Mouse (Mus musculus) intestine, postnatal 0 days (tissue): Measurements from ENCODE around the gene Gmds. TPM values are rescaled to one million over a fixed set of nuclear protein-coding genes. Genes with fewer than 3 reads are reported as not detected.
A peak's percentile ranks its signal among the peaks of the same experiment; 100 is the strongest.

Experiments
- ATAC-seq: fragments of 200-750 bp; cut with Nextera tagmentation; 2 replicates; pipeline ENCODE4 v1.8.0; 2017; ENCODE audit warnings: mild to moderate bottlenecking, moderate TSS enrichment, moderate library complexity
- H3K27ac ChIP-seq: fragments of 300-500 bp; sonication (generic); 2 replicates; pipeline ENCODE4 v1.5.1; 2014; ENCODE audit warnings: mild to moderate bottlenecking, low read depth, low read length, moderate library complexity
- H3K27me3 ChIP-seq: fragments of 300-500 bp; sonication (generic); replicated peaks from 2 replicates; pipeline ENCODE4 v1.6.1; 2014; ENCODE audit warnings: low read length, mixed read lengths; ENCODE audit not compliant: control insufficient read depth, insufficient read depth
- H3K36me3 ChIP-seq: fragments of 300-500 bp; sonication (generic); 2 replicates; pipeline ENCODE4 v1.6.1; 2014; ENCODE audit warnings: mild to moderate bottlenecking, moderate library complexity; ENCODE audit not compliant: control insufficient read depth, insufficient read depth
- H3K4me1 ChIP-seq: fragments of 300-500 bp; sonication (generic); replicated peaks from 2 replicates; pipeline ENCODE4 v1.6.1; 2014; ENCODE audit warnings: antibody characterized with exemption, low read length, mixed read lengths; ENCODE audit not compliant: control insufficient read depth, insufficient read depth
- H3K4me2 ChIP-seq: fragments of 300-500 bp; sonication (generic); replicated peaks from 2 replicates; pipeline ENCODE4 v1.6.1; 2014; ENCODE audit warnings: low read depth, mild to moderate bottlenecking, moderate library complexity
- H3K4me3 ChIP-seq: fragments of 300-500 bp; sonication (generic); 2 replicates; pipeline ENCODE4 v1.5.1; 2014; ENCODE audit warnings: low read depth, low read length
- H3K9ac ChIP-seq: fragments of 300-500 bp; sonication (generic); 2 replicates; pipeline ENCODE4 v1.6.1; 2014; ENCODE audit warnings: mild to moderate bottlenecking, low read depth, low read length
- H3K9me3 ChIP-seq: fragments of 300-500 bp; sonication (generic); 2 replicates; pipeline ENCODE4 v1.6.1; 2016; ENCODE audit warnings: mixed run types; ENCODE audit not compliant: control insufficient read depth
- CTCF ChIP-seq: sonication (generic); IDR thresholded peaks from 2 replicates; pipeline ENCODE4 v1.5.1; 2016; ENCODE audit warnings: low read depth, mild to moderate bottlenecking, control low read depth, antibody characterized with exemption, moderate library complexity
- whole genome bisulfite sequencing: fragments of 180-500 bp; shearing (Covaris S2); extraction: QIAGEN DNeasy Blood & Tissue Kit; methylation state at CpG from one replicate; pipeline ENCODE4 v1.1.7; 2014; 5-methylcytosine and 5-hydroxymethylcytosine counted together
- polyA plus RNA-seq: library from polyadenylated mRNA; unstranded; fragments of >200 nt; fragmentation: Nextera tagmentation; extraction: Ambion mirVana; gene quantifications from 2 replicates; pipeline ENCODE4 v1.2.1, GENCODE M21; 2015

Gene Gmds
- polyA plus RNA-seq, 1 experiment from 2014 or later: 126 TPM

- H3K9ac ChIP-seq: no peak overlapping the region
- 71% methylated on average over 3 of the region's 3 CpGs for WGBS
- TF ChIP-seq CTCF: peak; percentile 92
- H3K27ac ChIP-seq: no peak overlapping the region
- no peaks in the 10 kb centered on the region for H3K4me1 ChIP-seq
- ATAC-seq: peak; percentile 61; the same call in 1 of the 2 replicates
- H3K4me3 ChIP-seq: no peak overlapping the region
- H3K9me3 ChIP-seq: no peaks in the 10 kb centered on the region
- H3K4me2 ChIP-seq: no peak overlapping the region
- H3K27me3 ChIP-seq: no peaks in the 10 kb centered on the region
- no peaks in the 10 kb centered on the region for H3K36me3 ChIP-seq
Measured at GRCm38 (mm10) chr13:32312663-32313062, 25.9 kb downstream of the Gmds start.

DNA sequence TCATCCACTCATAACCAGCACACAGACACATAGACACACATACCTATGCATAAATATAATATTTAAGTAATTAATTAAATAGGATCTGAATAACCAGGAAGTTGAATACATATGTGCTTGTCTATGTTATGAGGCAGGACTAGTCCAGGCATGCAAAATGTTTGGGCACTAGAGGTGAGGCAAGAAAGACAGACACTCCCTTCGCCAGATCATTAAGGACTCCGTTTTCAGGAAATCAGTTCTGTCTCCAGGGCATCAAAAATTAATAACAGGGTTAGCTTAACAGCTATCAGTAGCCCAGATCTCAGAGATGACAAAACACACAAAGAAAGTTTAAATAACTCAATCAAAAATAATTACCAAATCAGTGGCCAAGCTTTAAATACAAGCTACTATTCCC is 27.1 kb downstream of the Gmds start:
- no peak overlapping the region for H3K27ac ChIP-seq
- no peaks in the 10 kb centered on the region for H3K9me3 ChIP-seq
- no peak for TF ChIP-seq CTCF
- H3K4me2 ChIP-seq: no peak overlapping the region
- H3K27me3 ChIP-seq: no peaks in the 10 kb centered on the region
- no peaks in the 10 kb centered on the region for H3K36me3 ChIP-seq
- H3K4me1 ChIP-seq: no peaks in the 10 kb centered on the region
- no peak overlapping the region for H3K9ac ChIP-seq
- no peak overlapping the region for H3K4me3 ChIP-seq
- 71% methylated on average over 2 of the region's 2 CpGs for WGBS
- ATAC-seq: no peak

DNA sequence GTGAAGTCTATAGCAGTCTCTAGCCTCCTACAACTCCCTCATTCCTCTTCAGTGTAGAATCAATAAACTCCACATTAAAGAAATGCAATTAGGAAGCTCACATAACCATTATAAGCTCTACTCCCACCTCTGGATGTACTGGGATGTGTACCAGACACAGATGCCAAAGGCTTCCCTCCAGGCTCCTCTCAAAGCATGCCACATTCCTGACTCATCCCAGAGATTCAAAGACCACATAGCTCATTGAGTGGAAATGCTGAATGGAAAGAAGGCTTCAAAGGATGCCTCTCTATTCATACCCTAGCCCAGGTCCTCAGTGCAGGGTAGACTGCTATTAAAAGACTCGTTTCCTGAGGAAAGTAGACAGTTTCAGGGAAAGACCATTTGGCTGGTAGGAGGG is 40.1 kb downstream of the Gmds start:
- no peak for TF ChIP-seq CTCF
- Histone ChIP-seq H3K27ac (no peak overlapping the region), H3K4me2 (no peak overlapping the region), H3K9ac (no peak overlapping the region), H3K36me3 (no peaks in the 10 kb centered on the region), H3K4me1 (no peaks in the 10 kb centered on the region), H3K27me3 (no peaks in the 10 kb centered on the region), H3K4me3 (no peak overlapping the region), H3K9me3 (no peaks in the 10 kb centered on the region)
- 52% methylated on average over 1 of the region's 1 CpGs for WGBS
- ATAC-seq: no peak

- Histone ChIP-seq H3K4me2 (no peak overlapping the region), H3K9me3 (no peaks in the 10 kb centered on the region), H3K4me3 (no peak overlapping the region), H3K36me3 (no peaks in the 10 kb centered on the region), H3K27me3 (no peaks in the 10 kb centered on the region), H3K27ac (no peak overlapping the region), H3K4me1 (no peaks in the 10 kb centered on the region), H3K9ac (no peak overlapping the region)
- TF ChIP-seq CTCF: peak; percentile 78
- ATAC-seq: no peak
- WGBS: 44% methylated on average over 5 of the region's 5 CpGs
Measured at GRCm38 (mm10) chr13:32297398-32297797, 41.1 kb downstream of the Gmds start.

- Histone ChIP-seq H3K9ac (no peak overlapping the region), H3K4me2 (no peak overlapping the region), H3K27me3 (no peaks in the 10 kb centered on the region), H3K4me3 (no peak overlapping the region), H3K9me3 (no peaks in the 10 kb centered on the region), H3K27ac (no peak overlapping the region), H3K36me3 (no peaks in the 10 kb centered on the region), H3K4me1 (no peaks in the 10 kb centered on the region)
- 71% methylated on average over 3 of the region's 3 CpGs for WGBS
- no peak for ATAC-seq
- TF ChIP-seq CTCF: no peak
Measured at GRCm38 (mm10) chr13:32294416-32295195, 43.9 kb downstream of the Gmds start.

DNA sequence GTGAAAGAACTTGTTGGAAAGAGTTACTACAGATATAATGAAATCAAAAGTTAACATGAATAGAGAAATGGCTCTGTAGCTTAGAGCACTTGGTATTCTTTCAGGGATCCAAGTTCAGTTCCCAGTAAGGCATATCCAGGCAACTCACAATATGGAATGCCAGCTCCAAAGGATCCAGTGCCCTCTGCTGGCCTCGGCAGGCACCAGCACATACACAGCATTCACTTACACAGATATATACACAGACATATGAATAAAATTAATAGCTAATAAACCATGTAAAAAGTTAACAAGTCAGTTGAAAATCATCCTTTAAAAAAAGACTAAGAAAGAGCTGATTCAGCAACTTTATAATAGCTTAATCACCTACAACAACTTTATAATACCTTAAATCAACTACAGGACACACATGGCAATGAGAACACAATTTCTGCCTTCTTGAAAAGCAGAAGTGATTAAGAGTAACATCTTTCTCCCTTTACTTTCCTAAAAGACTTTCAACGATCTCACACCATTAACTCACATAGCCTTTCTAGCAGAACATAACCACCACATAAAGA is 65.5 kb downstream of the Gmds start:
- no peak for ATAC-seq
- H3K9ac ChIP-seq: no peak overlapping the region

More for the DNA sequence above, 65.5 kb downstream of the Gmds start:
- TF ChIP-seq CTCF: peak; percentile 33
- Histone ChIP-seq H3K4me3 (no peak overlapping the region), H3K4me2 (no peak overlapping the region), H3K9me3 (no peaks in the 10 kb centered on the region), H3K4me1 (no peaks in the 10 kb centered on the region), H3K27ac (no peak overlapping the region), H3K27me3 (no peaks in the 10 kb centered on the region), H3K36me3 (no peaks in the 10 kb centered on the region)
- WGBS: 91% methylated on average over 2 of the region's 2 CpGs
